Mouse (Mus musculus) limb, embryonic 13.5 days (tissue): ENCODE data around the gene Gm6904. TPM values are rescaled to one million over a fixed set of nuclear protein-coding genes. Genes with fewer than 3 reads are reported as not detected.
"Not testable (repeated sequence)": the region's sequence is repeated elsewhere in the genome, so short reads cannot be mapped to it uniquely, and the experiment has no call there.

Experiments used
- ATAC-seq: fragments of 200-750 bp; cut with Nextera tagmentation; 2 replicates; pipeline ENCODE4 v1.8.0; 2017; ENCODE audit warnings: low read depth, moderate number of reproducible peaks, moderate TSS enrichment; ENCODE audit not compliant: low FRiP score
- H3K27ac ChIP-seq: fragments of 300-500 bp; sonication (generic); 2 replicates; pipeline ENCODE4 v1.5.1; 2015; ENCODE audit warnings: inconsistent platforms, mild to moderate bottlenecking, moderate library complexity
- H3K27me3 ChIP-seq: fragments of 300-500 bp; sonication (generic); 2 replicates; pipeline ENCODE4 v1.6.1; 2015; ENCODE audit warnings: mild to moderate bottlenecking, inconsistent platforms
- H3K36me3 ChIP-seq: fragments of 300-500 bp; sonication (generic); 2 replicates; pipeline ENCODE4 v1.6.1; 2015; ENCODE audit warnings: inconsistent platforms, mild to moderate bottlenecking, moderate library complexity
- H3K4me1 ChIP-seq: fragments of 300-500 bp; sonication (generic); 2 replicates; pipeline ENCODE4 v1.6.1; 2015; ENCODE audit warnings: inconsistent platforms
- H3K4me2 ChIP-seq: fragments of 300-500 bp; sonication (generic); replicated peaks from 2 replicates; pipeline ENCODE4 v1.6.1; 2015; ENCODE audit warnings: inconsistent platforms, mild to moderate bottlenecking, moderate library complexity
- H3K4me3 ChIP-seq: fragments of 300-500 bp; sonication (generic); 2 replicates; pipeline ENCODE4 v1.5.1; 2015; ENCODE audit warnings: moderate library complexity, mild to moderate bottlenecking, inconsistent platforms
- H3K9ac ChIP-seq: fragments of 300-500 bp; sonication (generic); 2 replicates; pipeline ENCODE4 v1.6.1; 2015; ENCODE audit warnings: mild to moderate bottlenecking, inconsistent platforms
- H3K9me3 ChIP-seq: fragments of 300-500 bp; sonication (generic); 2 replicates; pipeline ENCODE4 v1.6.1; 2016; ENCODE audit warnings: inconsistent platforms
- WGBS: fragments of 180-500 bp; shearing (Covaris S2); methylation state at CpG from one replicate; pipeline ENCODE4 v1.1.7; 2015; 5-methylcytosine and 5-hydroxymethylcytosine counted together
- polyA plus RNA-seq: library from polyadenylated mRNA; unstranded; fragments of >200 nt; fragmentation: Nextera tagmentation; extraction: Ambion mirVana; gene quantifications from 2 replicates; pipeline ENCODE4 v1.2.1, GENCODE M21; 2015

Gene Gm6904
- polyA plus RNA-seq, result not detected in 2 replicates

DNA sequence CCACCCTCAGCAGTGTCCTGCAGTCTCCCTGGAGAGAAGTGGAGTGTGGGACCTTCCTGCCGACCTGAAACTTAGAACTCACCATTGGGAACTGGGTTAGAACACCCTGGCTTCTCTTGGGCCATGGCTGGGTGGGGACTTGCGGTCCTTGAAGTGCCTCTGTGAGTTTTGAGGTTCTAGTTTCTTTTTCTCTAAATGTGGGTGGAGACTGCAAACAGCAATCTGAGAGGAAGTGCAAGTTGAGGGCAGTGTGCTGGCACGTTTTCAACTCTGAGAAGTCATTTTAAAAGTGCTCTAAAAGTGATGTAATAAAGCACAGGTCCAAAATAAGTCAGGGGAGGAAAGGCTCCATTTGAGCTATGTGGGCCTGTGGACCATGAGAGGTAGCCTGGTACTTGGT is at the start of gene Gm6904:
TSS of gene Gm6904 (minus strand) at position 161 of the 400 bp plus-strand sequence.
- Histone ChIP-seq H3K27me3 (no peaks in the 10 kb centered on the region), H3K4me2 (no peak within 1 kb of the TSS), H3K36me3 (no peaks in the 10 kb centered on the region), H3K4me1 (no peaks in the 10 kb centered on the region), H3K9me3 (no peaks in the 10 kb centered on the region), H3K27ac (no peak within 1 kb of the TSS), H3K4me3 (no peak within 1 kb of the TSS), H3K9ac (no peak within 1 kb of the TSS)
- WGBS, result 73% methylated on average over 3 of the region's 3 CpGs
- ATAC-seq, result no peak

DNA sequence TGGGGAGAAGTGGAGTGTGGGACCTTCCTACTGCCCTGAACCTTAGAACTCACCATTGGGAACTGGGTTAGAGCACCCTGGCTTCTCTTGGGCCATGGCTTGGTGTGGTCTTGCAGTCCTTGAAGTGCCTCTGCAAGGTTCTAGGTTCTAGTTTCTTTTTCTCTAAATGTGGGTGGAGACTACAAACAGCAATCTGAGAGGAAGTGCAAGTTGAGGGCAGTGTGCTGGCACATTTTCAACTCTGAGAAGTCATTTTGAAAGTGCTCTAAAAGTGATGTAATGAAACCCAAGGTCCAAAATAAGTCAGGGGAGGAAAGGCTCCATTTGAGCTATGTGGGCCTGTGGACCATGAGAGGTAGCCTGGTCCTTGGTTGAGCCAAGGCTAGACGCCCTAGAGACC is 37.4 kb upstream of the Gm6904 start, which contains the start of gene Phf11a:
TSS of gene Phf11a (minus strand) at position 132 of the 400 bp plus-strand sequence.
- not testable (repeated sequence) for H3K9me3 ChIP-seq, H3K27ac ChIP-seq, H3K27me3 ChIP-seq, H3K4me3 ChIP-seq, H3K4me2 ChIP-seq, H3K9ac ChIP-seq, H3K36me3 ChIP-seq, ATAC-seq, H3K4me1 ChIP-seq
- WGBS, result 64% methylated on average over 1 of the region's 1 CpGs

DNA sequence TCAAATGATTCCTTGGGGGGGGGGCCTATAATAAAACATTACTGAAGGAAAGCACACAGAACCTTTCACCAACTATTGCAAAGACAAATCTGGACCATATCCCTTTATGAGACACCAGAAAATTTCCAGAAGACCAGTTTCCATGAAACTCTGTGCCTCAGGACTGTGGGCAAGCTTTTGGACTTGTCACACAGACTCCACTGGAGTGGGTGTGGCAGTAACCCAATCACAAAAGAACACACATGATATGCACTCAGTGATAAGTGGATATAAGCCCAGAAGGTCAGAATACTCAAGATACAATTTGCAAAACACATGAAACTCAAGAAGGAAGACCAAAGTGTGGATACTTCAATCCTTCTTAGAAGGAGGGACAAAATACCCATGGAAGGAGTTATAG is 31.8 kb upstream of the Gm6904 start:
- H3K4me2 ChIP-seq, H3K9me3 ChIP-seq, H3K27ac ChIP-seq, H3K9ac ChIP-seq, H3K4me1 ChIP-seq, ATAC-seq, H3K36me3 ChIP-seq, H3K4me3 ChIP-seq, H3K27me3 ChIP-seq: not testable (repeated sequence)

DNA sequence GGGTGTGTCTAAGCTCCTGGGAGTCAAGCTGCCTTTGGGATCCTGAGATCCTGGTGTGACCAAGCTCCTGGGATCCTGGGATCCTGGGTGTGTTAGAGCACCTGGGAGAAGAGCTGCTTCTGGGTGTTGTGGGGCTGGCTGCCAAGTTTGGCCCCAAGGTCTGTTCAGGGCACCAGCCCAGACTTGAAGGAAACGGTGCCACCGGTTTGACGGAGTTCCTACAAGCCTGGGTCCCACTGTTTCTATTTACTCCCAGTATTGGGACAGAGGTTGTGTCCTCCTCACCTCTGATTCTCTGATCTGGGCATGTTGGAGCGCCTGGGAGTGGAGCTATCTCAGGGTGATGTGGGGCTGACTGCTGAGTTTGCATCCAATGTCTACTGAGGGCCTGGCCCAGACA is 14.9 kb upstream of the Gm6904 start:
- 86% methylated on average over 4 of the region's 4 CpGs for WGBS
- not testable (repeated sequence) for H3K9ac ChIP-seq, H3K36me3 ChIP-seq, H3K27ac ChIP-seq, H3K9me3 ChIP-seq, H3K4me1 ChIP-seq, H3K4me2 ChIP-seq, H3K27me3 ChIP-seq, H3K4me3 ChIP-seq, ATAC-seq

DNA sequence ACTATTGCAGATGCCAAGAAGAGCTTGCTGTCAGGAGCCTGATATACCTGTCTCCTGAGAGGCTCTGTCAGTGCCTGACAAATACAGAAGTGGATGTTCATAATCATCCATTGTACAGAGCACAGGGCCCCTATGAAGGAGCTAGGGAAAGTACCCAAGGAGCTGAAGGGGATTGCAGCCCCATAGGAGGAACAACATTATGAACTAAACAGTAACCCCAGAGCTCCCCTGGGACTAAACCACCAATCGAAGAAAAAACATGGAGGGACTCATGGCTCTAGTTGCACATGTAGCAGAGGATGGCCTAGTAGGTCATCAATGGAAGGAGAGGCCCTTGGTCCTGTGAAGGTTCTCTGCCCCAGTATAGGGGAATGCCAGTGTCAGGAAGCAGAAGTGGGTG is 4.2 kb downstream of the Gm6904 start:
- not testable (repeated sequence) for H3K4me1 ChIP-seq, H3K27ac ChIP-seq, H3K9me3 ChIP-seq, ATAC-seq, H3K4me2 ChIP-seq, H3K4me3 ChIP-seq, H3K9ac ChIP-seq, H3K27me3 ChIP-seq, H3K36me3 ChIP-seq
- WGBS, result 76% methylated on average over 1 of the region's 1 CpGs

DNA sequence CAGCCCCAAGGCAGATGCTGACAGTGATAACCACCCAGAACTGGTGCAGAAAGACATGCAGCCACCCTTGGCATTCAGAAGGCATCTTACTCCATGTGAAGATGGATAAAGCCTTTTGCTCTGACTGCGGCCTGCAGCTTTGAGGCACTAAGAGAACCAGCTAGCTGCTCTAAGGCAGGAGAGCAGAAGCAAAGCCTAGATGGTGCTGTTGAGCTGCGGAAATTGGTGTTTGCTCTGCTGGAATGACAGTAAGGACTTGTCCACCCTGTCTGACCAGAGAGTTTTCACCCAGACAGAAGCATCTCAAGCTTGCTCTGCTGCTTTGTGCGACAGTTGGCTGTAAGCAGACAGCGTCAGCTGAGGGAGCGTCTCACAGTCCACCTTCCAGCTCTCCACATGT is 9.7 kb downstream of the Gm6904 start:
- not testable (repeated sequence) for H3K9ac ChIP-seq, ATAC-seq, H3K4me1 ChIP-seq, H3K27me3 ChIP-seq, H3K4me2 ChIP-seq, H3K36me3 ChIP-seq, H3K27ac ChIP-seq, H3K9me3 ChIP-seq, H3K4me3 ChIP-seq
- WGBS, result 59% methylated on average over 5 of the region's 5 CpGs

DNA sequence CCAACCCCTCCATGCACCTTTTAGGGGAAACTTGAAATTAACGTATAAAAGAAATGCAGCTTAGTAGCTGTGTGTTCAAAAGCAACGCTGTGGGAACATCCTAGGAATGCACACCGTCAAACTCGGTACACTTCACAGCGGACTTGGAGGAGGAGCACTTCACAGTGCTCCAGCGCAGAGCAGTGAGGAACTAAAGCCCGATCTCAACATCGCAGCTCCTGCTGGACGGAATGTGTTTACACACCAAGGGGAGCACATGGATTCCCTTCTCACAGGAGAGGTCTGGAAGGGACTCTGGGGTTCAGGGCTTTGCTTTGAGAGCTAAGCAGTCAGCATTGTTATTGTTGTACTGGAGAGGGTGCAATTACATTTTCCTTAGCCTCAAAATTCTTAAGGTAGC is 26.4 kb downstream of the Gm6904 start:
- no peaks in the 10 kb centered on the region for H3K27me3 ChIP-seq
- no peak overlapping the region for H3K9ac ChIP-seq
- no peak overlapping the region for H3K4me3 ChIP-seq
- no peaks in the 10 kb centered on the region for H3K4me1 ChIP-seq
- 95% methylated on average over 9 of the region's 9 CpGs for WGBS
- H3K27ac ChIP-seq, result no peak overlapping the region
- H3K36me3 ChIP-seq, result peaks cover 98% of the 10 kb centered on the region
- H3K4me2 ChIP-seq, result no peak overlapping the region
- no peak for ATAC-seq
- H3K9me3 ChIP-seq, result peaks cover 4% of the 10 kb centered on the region; the same call in 1 of the 2 replicates

DNA sequence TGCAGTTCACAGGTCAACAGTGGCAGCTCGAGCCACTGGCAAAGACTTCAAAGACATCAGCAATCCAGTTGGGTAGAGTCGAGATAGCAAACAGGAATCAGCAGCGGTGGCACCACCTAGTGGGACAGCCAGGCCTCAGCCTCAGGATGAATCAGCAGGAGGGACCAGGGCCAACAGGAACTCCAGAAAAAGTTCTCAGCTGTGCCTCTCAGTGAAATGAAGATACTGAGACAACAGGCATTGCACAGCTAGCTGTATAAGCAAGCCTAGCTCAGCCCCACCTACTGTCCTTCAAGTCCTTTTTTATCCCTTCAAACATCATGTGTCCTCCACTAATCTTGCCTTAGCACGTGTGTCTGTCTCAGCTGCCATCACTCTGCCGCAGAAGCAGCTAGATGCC is 28.0 kb downstream of the Gm6904 start:
- Histone ChIP-seq H3K9me3 (no peaks in the 10 kb centered on the region), H3K4me1 (no peaks in the 10 kb centered on the region), H3K9ac (no peak overlapping the region), H3K4me3 (no peak overlapping the region), H3K36me3 (peaks cover 97% of the 10 kb centered on the region), H3K27me3 (no peaks in the 10 kb centered on the region), H3K4me2 (no peak overlapping the region), H3K27ac (no peak overlapping the region)
- ATAC-seq, result no peak
- 74% methylated on average over 5 of the region's 5 CpGs for WGBS

DNA sequence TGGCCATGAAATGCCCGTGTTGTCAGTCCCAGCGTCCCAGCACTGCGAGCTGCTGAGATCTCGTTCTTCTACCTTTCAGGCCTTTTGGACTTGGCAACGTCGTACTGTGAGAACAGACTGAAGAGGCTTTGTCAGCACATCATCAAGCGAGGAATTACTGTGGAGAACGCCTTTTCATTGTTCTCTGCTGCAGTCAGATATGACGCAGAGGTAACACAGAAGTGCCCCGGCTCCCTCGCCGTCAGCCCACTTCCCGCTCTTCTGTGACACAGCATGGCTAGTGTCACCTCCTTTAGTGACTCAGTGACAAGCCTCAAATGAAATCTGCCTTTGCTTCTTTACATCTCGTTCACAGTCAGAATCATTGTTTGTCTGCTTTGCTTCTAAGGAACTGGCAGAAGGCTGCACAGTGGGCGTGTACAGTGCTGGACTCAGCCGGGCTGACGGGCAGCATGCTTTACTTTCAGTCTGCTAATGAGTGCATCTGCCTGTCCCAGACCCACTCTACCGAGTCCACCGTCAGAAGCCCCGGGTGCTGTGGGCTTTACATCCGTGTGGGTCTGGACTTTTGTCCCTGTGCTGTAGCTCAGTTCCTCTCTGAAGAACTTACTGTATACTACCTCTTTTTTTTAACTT is 29.6 kb downstream of the Gm6904 start:
- peaks cover 98% of the 10 kb centered on the region for H3K36me3 ChIP-seq
- no peaks in the 10 kb centered on the region for H3K9me3 ChIP-seq
- no peaks in the 10 kb centered on the region for H3K4me1 ChIP-seq
- no peaks in the 10 kb centered on the region for H3K27me3 ChIP-seq
- ATAC-seq, result no peak
- WGBS, result 93% methylated on average over 21 of the region's 21 CpGs
- no peak overlapping the region for H3K4me3 ChIP-seq
- H3K27ac ChIP-seq, result no peak overlapping the region
- H3K9ac ChIP-seq, result no peak overlapping the region
- no peak overlapping the region for H3K4me2 ChIP-seq

DNA sequence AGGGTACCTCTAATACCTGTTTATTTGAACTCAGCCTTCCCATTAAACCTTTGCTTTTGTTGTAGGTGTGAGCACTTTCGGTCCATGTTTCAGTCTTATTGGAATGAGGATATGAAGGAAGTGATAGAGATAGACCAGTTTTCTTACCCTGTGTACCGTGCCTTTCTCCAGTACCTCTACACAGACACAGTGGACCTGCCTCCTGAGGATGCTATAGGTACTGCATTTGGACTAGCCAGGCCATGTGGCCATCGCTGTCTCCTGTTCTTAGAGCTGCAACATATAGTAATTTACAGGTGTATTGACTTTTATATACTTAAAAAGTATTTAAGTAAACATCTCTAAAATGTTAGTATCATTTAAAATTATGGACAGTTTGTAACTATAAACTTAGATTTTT is 30.2 kb downstream of the Gm6904 start:
- H3K27ac ChIP-seq, result no peak overlapping the region
- no peak overlapping the region for H3K4me2 ChIP-seq
- no peaks in the 10 kb centered on the region for H3K27me3 ChIP-seq
- H3K4me3 ChIP-seq, result no peak overlapping the region
- WGBS, result 90% methylated on average over 3 of the region's 3 CpGs
- H3K36me3 ChIP-seq, result peaks cover 97% of the 10 kb centered on the region
- H3K4me1 ChIP-seq, result no peaks in the 10 kb centered on the region
- no peak overlapping the region for H3K9ac ChIP-seq
- no peak for ATAC-seq
- H3K9me3 ChIP-seq, result no peaks in the 10 kb centered on the region

DNA sequence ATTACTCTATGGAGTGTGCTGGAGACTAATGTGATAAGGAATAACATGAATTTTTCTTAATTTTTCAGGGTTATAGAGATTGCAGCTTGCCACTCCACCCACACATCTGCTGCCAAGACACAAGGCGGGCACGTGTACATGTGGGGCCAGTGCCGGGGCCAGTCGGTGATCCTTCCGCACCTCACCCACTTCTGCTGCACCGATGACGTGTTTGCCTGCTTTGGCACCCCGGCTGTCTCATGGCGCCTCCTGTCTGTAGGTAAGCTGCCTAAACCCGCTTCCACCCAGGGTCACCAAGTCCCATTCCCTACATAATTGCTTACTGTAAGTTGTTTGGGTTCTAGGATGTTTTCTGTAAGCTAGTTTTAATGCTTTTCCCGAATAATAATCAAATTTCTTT is 33.8 kb downstream of the Gm6904 start:
- Histone ChIP-seq H3K27me3 (no peaks in the 10 kb centered on the region), H3K4me2 (no peak overlapping the region), H3K27ac (no peak overlapping the region), H3K4me3 (no peak overlapping the region), H3K9ac (no peak overlapping the region), H3K36me3 (peaks cover 95% of the 10 kb centered on the region), H3K9me3 (no peaks in the 10 kb centered on the region), H3K4me1 (no peaks in the 10 kb centered on the region)
- no peak for ATAC-seq
- 90% methylated on average over 11 of the region's 11 CpGs for WGBS

DNA sequence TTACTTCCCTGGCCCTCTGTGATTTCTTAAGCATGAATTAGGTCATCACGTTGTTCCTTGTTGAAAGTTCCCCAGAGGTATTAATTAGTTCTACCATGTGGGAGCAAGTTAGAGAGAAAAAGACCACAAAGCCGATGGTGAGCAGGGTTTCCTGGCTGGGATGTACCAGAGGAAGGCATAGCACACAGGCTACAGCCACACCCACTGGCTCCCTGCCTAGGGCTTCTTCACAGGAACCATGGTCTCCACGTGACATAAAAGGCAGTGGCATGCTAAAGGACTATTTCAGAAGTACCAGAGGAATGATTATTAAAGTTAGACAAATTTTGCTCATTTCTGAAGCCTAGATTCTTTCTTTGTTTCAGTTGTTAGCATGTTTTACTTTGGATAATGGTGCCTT is 40.8 kb downstream of the Gm6904 start:
- no peak for ATAC-seq

DNA sequence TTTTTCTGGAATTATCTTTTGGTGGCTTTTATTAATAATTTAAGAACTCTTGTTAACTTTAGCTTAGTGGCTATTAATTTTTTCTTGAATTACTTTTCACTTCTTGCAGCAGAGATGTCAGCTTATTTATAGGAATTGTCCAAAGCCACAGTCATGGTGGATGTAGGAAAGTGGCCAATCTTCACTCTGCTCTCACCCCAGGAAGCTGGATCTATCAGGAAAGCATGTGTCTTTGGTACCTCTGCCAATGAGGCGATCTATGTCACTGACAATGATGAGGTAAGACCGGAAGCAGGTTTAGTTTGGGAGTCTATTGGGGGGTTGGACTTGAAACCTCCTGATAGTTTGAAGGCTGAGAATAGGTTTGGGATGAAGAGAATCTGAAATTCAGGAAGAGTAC is 50.2 kb downstream of the Gm6904 start:
- WGBS, result 97% methylated on average over 2 of the region's 2 CpGs
- no peak overlapping the region for H3K27ac ChIP-seq
- peaks cover 31% of the 10 kb centered on the region for H3K4me1 ChIP-seq
- ATAC-seq, result no peak
- no peaks in the 10 kb centered on the region for H3K9me3 ChIP-seq
- H3K36me3 ChIP-seq, result peaks cover 40% of the 10 kb centered on the region
- H3K9ac ChIP-seq, result no peak overlapping the region
- H3K4me2 ChIP-seq, result no peak overlapping the region
- H3K4me3 ChIP-seq, result no peak overlapping the region
- no peaks in the 10 kb centered on the region for H3K27me3 ChIP-seq

More for the DNA sequence above, 40.8 kb downstream of the Gm6904 start:
- 78% methylated on average over 3 of the region's 3 CpGs for WGBS
- Histone ChIP-seq H3K4me2 (no peak overlapping the region), H3K4me3 (no peak overlapping the region), H3K27me3 (no peaks in the 10 kb centered on the region), H3K9me3 (no peaks in the 10 kb centered on the region), H3K27ac (no peak overlapping the region), H3K9ac (no peak overlapping the region), H3K4me1 (no peaks in the 10 kb centered on the region), H3K36me3 (peaks cover 86% of the 10 kb centered on the region)
